Mouse (Mus musculus): ENCODE measurements at regions not wholly inside any gene's neighbourhood (a gene's known extent, or its start where the extent isn't known, plus 50 kb on each side); places are given as distances from the start of the nearest gene placed in this dataset.

DNA sequence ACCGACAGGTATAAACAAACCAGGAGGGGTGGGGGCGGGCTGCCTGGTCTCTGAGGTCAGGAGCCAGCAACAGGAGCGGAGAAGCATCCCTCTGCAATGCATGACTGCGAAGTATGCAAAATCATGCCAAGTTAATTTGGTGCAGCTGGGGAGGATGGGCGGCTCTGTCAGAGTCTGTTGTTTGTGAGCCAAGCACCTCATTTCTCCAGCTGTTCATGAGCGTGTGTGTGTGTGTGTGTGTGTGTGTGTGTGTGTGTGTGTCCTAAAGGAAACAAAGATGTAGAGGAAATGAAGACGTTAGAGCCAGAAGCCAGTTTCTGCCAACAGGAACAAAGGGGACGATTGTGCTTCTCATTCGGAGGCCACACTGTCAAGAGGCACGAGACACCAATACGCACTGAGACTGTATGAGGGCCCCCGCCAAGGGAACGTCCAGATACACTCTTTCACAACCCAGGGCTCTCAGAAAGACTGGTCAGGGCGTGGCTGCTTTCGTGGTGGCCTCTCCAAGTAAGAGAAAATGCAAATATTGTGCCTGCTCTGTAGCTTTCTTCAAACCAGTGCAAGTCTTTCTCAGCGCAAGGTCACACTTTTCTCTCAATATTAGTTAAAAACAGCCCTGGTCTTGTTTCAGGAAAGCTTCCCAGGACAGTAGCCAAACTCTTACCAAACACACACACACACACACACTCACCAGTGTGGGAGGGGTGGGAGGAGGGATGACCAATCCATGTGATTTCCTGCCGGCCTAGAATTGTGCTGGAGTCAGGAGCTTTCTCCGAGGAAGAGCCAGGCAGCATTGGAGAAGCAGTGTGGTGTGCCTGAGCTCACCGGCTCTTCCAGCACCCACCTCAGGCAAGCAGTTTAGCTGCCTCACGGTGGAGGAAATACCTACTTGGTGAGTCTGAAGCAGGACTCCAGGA lies 80.8 kb downstream of the Vcpkmt start:
- no peaks in the 10 kb centered on the region for H3K36me3 ChIP-seq (replicated peaks)
- DNase-seq (ENCODE audit: low spot score) (no peak), ATAC-seq (ENCODE audit: extremely low read depth, insufficient number of reproducible peaks, low FRiP score, poor library complexity, severe bottlenecking) (no peak)
- TF ChIP-seq GATA2 (IDR thresholded peaks at IDR 0.05; ENCODE audit: borderline replicate concordance, low read depth, low read length) (no peak), GATA1 (IDR thresholded peaks at IDR 0.05; ENCODE audit: borderline replicate concordance, low read length) (no peak), TAL1 (conservative IDR thresholded peaks at IDR 0.05; ENCODE audit: low read depth, low read length) (no peak), POLR2AphosphoS5 (IDR thresholded peaks at IDR 0.05; ENCODE audit: insufficient replicate concordance, low read depth, low read length) (no peak), CTCF (IDR thresholded peaks at IDR 0.05; ENCODE audit: low read depth, low read length) (no peak)
- H3K4me1 ChIP-seq (ENCODE audit: insufficient read depth, low read depth, low read length) = no peaks in the 10 kb centered on the region; the same call in 1 of the 2 replicates
- peaks cover 30% of the 10 kb centered on the region for H3K27me3 ChIP-seq (ENCODE audit: insufficient read depth, low read length)
- H3K9me3 ChIP-seq (replicated peaks) = no peaks in the 10 kb centered on the region
- no peak overlapping the region for H3K4me3 ChIP-seq (ENCODE audit: low read depth, low read length)

- TF ChIP-seq GATA2 (IDR thresholded peaks at IDR 0.05; ENCODE audit: borderline replicate concordance, low read depth, low read length) (no peak), TAL1 (conservative IDR thresholded peaks at IDR 0.05; ENCODE audit: low read depth, low read length) (no peak), CTCF (IDR thresholded peaks at IDR 0.05; ENCODE audit: low read depth, low read length) (no peak), POLR2AphosphoS5 (IDR thresholded peaks at IDR 0.05; ENCODE audit: insufficient replicate concordance, low read depth, low read length) (no peak), GATA1 (IDR thresholded peaks at IDR 0.05; ENCODE audit: borderline replicate concordance, low read length) (no peak)
- Histone ChIP-seq H3K4me1 (ENCODE audit: insufficient read depth, low read depth, low read length) (no peaks in the 10 kb centered on the region; the same call in 1 of the 2 replicates), H3K27me3 (ENCODE audit: insufficient read depth, low read length) (peaks cover 30% of the 10 kb centered on the region), H3K36me3 (replicated peaks) (no peaks in the 10 kb centered on the region), H3K9me3 (replicated peaks) (no peaks in the 10 kb centered on the region), H3K4me3 (ENCODE audit: low read depth, low read length) (no peak overlapping the region)
- no peak for ATAC-seq (ENCODE audit: extremely low read depth, insufficient number of reproducible peaks, low FRiP score, poor library complexity, severe bottlenecking)
- no peak for DNase-seq (ENCODE audit: low spot score)
Observed at GRCm38 (mm10) chr12:69501346-69501730, 81.5 kb downstream of the Vcpkmt start.

DNA sequence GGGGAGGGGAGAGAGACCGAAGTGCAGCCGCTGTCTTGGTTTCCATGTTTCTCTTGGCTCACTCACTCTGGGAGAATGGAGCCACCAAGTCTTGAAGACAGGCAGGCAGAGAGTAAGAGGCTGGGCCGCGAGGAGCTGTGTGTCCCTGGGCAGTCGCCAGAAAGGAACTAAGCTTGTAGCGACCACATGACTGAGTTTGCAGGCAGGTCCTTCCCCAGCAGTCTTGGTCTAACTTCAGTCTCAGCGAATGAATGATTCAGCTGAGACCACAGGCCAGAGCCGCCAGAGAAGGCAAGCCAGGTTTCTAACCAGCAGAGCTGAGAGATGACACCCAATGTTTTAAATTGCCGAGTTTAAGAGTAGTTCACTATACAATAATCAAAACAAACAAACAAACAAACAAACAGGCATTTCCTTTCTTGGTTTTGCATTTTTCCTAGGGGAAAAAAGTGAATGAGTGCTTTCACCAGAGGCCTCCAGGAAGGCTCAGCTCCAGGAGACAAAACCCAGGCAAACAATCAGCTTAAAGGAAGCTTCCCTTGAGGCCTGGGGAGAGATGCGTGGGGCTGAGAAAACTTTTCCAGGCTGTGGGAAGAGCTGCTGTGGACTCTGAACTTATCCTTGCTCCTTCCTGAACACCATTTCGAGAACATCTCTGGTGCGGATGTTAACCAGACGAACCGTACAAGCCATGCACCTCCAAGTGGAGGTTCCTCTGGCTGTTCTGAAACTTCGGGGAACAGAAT lies 82.1 kb downstream of the Vcpkmt start:
- no peak for ATAC-seq (ENCODE audit: extremely low read depth, insufficient number of reproducible peaks, low FRiP score, poor library complexity, severe bottlenecking)
- H3K4me1 ChIP-seq (ENCODE audit: insufficient read depth, low read depth, low read length) = no peaks in the 10 kb centered on the region; the same call in 1 of the 2 replicates
- TF ChIP-seq GATA2 (IDR thresholded peaks at IDR 0.05; ENCODE audit: borderline replicate concordance, low read depth, low read length) (no peak), CTCF (IDR thresholded peaks at IDR 0.05; ENCODE audit: low read depth, low read length) (no peak), GATA1 (IDR thresholded peaks at IDR 0.05; ENCODE audit: borderline replicate concordance, low read length) (no peak), POLR2AphosphoS5 (IDR thresholded peaks at IDR 0.05; ENCODE audit: insufficient replicate concordance, low read depth, low read length) (no peak), TAL1 (conservative IDR thresholded peaks at IDR 0.05; ENCODE audit: low read depth, low read length) (no peak)
- H3K4me3 ChIP-seq (ENCODE audit: low read depth, low read length) = no peak overlapping the region
- no peak for DNase-seq (ENCODE audit: low spot score)
- no peaks in the 10 kb centered on the region for H3K9me3 ChIP-seq (replicated peaks)
- H3K27me3 ChIP-seq (ENCODE audit: insufficient read depth, low read length) = peaks cover 32% of the 10 kb centered on the region
- no peaks in the 10 kb centered on the region for H3K36me3 ChIP-seq (replicated peaks)

DNA sequence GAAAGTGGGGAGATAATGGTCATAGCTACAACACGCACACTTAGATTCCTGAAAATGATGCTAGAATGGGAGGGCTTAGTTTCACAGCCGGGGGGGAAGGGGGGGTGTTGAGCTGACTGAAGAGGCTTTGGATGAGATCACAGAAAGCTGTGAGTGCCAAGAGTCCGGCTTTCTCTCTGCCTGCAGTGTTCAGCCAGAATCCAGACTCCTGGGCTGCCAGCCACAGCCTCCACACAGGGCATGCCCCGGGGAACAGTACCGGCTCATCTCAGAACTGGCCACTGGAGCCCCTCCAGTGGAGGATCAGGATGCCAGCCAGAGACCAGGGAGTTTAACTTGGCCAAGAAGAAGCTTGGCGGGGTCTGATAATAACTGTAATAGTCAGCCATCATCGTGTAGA lies 85.7 kb downstream of the Vcpkmt start:
- Histone ChIP-seq H3K36me3 (replicated peaks) (no peaks in the 10 kb centered on the region), H3K4me1 (ENCODE audit: insufficient read depth, low read depth, low read length) (no peaks in the 10 kb centered on the region; the same call in 1 of the 2 replicates), H3K9me3 (replicated peaks) (no peaks in the 10 kb centered on the region), H3K4me3 (ENCODE audit: low read depth, low read length) (no peak overlapping the region), H3K27me3 (ENCODE audit: insufficient read depth, low read length) (peaks cover 32% of the 10 kb centered on the region)
- no peak for DNase-seq (ENCODE audit: low spot score)
- ATAC-seq (ENCODE audit: extremely low read depth, insufficient number of reproducible peaks, low FRiP score, poor library complexity, severe bottlenecking) = no peak
- TF ChIP-seq POLR2AphosphoS5 (IDR thresholded peaks at IDR 0.05; ENCODE audit: insufficient replicate concordance, low read depth, low read length) = no peak
- TF ChIP-seq GATA1 (IDR thresholded peaks at IDR 0.05; ENCODE audit: borderline replicate concordance, low read length) = no peak
- no peak for TF ChIP-seq TAL1 (conservative IDR thresholded peaks at IDR 0.05; ENCODE audit: low read depth, low read length)
- no peak for TF ChIP-seq CTCF (IDR thresholded peaks at IDR 0.05; ENCODE audit: low read depth, low read length)
- TF ChIP-seq GATA2 (IDR thresholded peaks at IDR 0.05; ENCODE audit: borderline replicate concordance, low read depth, low read length) = no peak

GRCm38 (mm10) chr12:69496341-69496904 lies 86.4 kb downstream of the Vcpkmt start:
- no peaks in the 10 kb centered on the region for H3K4me1 ChIP-seq (ENCODE audit: insufficient read depth, low read depth, low read length)
- no peaks in the 10 kb centered on the region for H3K9me3 ChIP-seq (replicated peaks)
- TF ChIP-seq GATA2 (IDR thresholded peaks at IDR 0.05; ENCODE audit: borderline replicate concordance, low read depth, low read length) (no peak), CTCF (IDR thresholded peaks at IDR 0.05; ENCODE audit: low read depth, low read length) (no peak), TAL1 (conservative IDR thresholded peaks at IDR 0.05; ENCODE audit: low read depth, low read length) (no peak), POLR2AphosphoS5 (IDR thresholded peaks at IDR 0.05; ENCODE audit: insufficient replicate concordance, low read depth, low read length) (no peak), GATA1 (IDR thresholded peaks at IDR 0.05; ENCODE audit: borderline replicate concordance, low read length) (no peak)
- peaks cover 31% of the 10 kb centered on the region for H3K27me3 ChIP-seq (ENCODE audit: insufficient read depth, low read length)
- no peaks in the 10 kb centered on the region for H3K36me3 ChIP-seq (replicated peaks)
- DNase-seq (ENCODE audit: low spot score) (no peak), ATAC-seq (ENCODE audit: extremely low read depth, insufficient number of reproducible peaks, low FRiP score, poor library complexity, severe bottlenecking) (no peak)
- H3K4me3 ChIP-seq (ENCODE audit: low read depth, low read length) = no peak overlapping the region

Measured in G1E (cell line).